Mouse (Mus musculus): ENCODE data around the gene Clic5. TPM values are rescaled to one million over a fixed set of nuclear protein-coding genes. Genes with fewer than 3 reads are reported as not detected.
A peak's percentile ranks its signal among the peaks of the same experiment; 100 is the strongest.
"Not testable (repeated sequence)": the region's sequence is repeated elsewhere in the genome, so short reads cannot be mapped to it uniquely, and the experiment has no call there.

Gene Clic5
- polyA plus RNA-seq, 1 experiment: 0.01 TPM

DNA sequence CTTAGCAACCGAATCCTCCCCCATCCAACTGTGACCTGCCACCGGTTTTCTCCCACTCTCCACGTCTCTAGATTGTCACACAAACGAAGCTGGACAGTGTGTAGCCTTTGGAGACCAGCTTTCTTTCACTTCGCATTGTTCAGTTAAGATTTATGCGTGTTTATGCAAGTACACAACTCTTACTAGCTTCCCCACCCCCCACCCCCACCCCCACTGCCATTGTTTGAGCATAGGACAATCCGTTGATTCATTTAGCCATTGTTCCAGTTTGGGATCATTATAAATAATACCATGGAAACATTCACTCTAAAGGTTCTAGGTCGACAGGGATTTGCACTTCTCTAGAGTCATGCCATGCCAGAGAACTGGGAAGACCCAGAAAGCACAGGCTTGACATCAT, 7.0 kb upstream of the Clic5 start:
- TF ChIP-seq CEBPB (IDR thresholded peaks at IDR 0.05; ENCODE audit: low read depth): no peak
- no peak for TF ChIP-seq MYOD1 (IDR thresholded peaks at IDR 0.05; ENCODE audit: control insufficient read depth, insufficient read length, low read depth)
- no peak for TF ChIP-seq MAX (IDR thresholded peaks at IDR 0.05)
- TF ChIP-seq MYOG (IDR thresholded peaks at IDR 0.05; ENCODE audit: control insufficient read depth, extremely low read depth, insufficient read length): no peak
- no peak for TF ChIP-seq CTCF (IDR thresholded peaks at IDR 0.05; ENCODE audit: control insufficient read depth, insufficient read depth, insufficient read length)
- TF ChIP-seq USF1 (IDR thresholded peaks at IDR 0.05; ENCODE audit: low read depth): no peak
- Histone ChIP-seq H3K36me3 (ENCODE audit: control insufficient read depth, insufficient read depth) (no peaks in the 10 kb centered on the region), H3K4me3 (ENCODE audit: insufficient read depth, poor library complexity, severe bottlenecking) (no peak overlapping the region), H3K79me2 (ENCODE audit: control insufficient read depth, insufficient read depth) (no peaks in the 10 kb centered on the region), H3K27me3 (ENCODE audit: control insufficient read depth, insufficient read depth, insufficient read length) (peaks cover 6% of the 10 kb centered on the region), H3K79me3 (ENCODE audit: low read depth) (no peaks in the 10 kb centered on the region), H3ac (ENCODE audit: control insufficient read depth, insufficient read length, low read depth) (no peak overlapping the region)

GRCm38 (mm10) chr17:44186871-44187270, 1.5 kb upstream of the Clic5 start:
- no peaks in the 10 kb centered on the region for H3K79me3 ChIP-seq (ENCODE audit: low read depth)
- no peak overlapping the region for H3ac ChIP-seq (ENCODE audit: control insufficient read depth, insufficient read length, low read depth)
- H3K27me3 ChIP-seq (ENCODE audit: control insufficient read depth, insufficient read depth, insufficient read length): peaks cover 13% of the 10 kb centered on the region
- no peaks in the 10 kb centered on the region for H3K79me2 ChIP-seq (ENCODE audit: control insufficient read depth, insufficient read depth)
- no peak overlapping the region for H3K4me3 ChIP-seq (ENCODE audit: insufficient read depth, poor library complexity, severe bottlenecking)
- H3K36me3 ChIP-seq (ENCODE audit: control insufficient read depth, insufficient read depth): no peaks in the 10 kb centered on the region
- no peak for TF ChIP-seq CEBPB (IDR thresholded peaks at IDR 0.05; ENCODE audit: low read depth)
- no peak for TF ChIP-seq USF1 (IDR thresholded peaks at IDR 0.05; ENCODE audit: low read depth)
- TF ChIP-seq MAX (IDR thresholded peaks at IDR 0.05): no peak
- TF ChIP-seq MYOD1 (IDR thresholded peaks at IDR 0.05; ENCODE audit: control insufficient read depth, insufficient read length, low read depth): no peak
- TF ChIP-seq CTCF (IDR thresholded peaks at IDR 0.05; ENCODE audit: control insufficient read depth, insufficient read depth, insufficient read length): no peak
- TF ChIP-seq FOSL1 (IDR thresholded peaks at IDR 0.05; ENCODE audit: insufficient read depth, low read length, poor library complexity, severe bottlenecking): no peak
- TF ChIP-seq MYOG (IDR thresholded peaks at IDR 0.05; ENCODE audit: control insufficient read depth, extremely low read depth, insufficient read length): no peak

DNA sequence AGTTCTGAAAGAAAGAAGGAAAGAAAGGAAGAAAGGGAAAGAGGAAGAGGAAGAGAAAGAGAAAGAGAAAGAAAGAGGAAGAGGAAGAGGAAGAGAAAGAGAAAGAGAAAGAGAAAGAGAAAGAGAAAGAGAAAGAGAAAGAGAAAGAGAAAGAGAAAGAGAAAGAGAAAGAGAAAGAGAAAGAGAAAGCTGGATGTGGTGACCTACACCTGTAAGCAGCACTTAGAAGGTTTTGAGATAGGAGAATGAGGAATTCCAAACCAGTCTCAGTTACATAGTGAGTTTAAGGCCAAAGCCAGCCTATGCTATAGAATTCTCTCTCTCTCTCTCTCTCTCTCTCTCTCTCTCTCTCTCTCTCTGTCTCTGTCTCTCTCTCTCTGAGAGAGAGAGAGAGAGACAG, 847 bp upstream of the Clic5 start:
- not testable (repeated sequence) for H3K36me3 ChIP-seq (ENCODE audit: control insufficient read depth, insufficient read depth); H3K4me3 ChIP-seq (ENCODE audit: insufficient read depth, poor library complexity, severe bottlenecking); H3K79me2 ChIP-seq (ENCODE audit: control insufficient read depth, insufficient read depth); H3K79me3 ChIP-seq (ENCODE audit: low read depth); H3ac ChIP-seq (ENCODE audit: control insufficient read depth, insufficient read length, low read depth)
- peaks cover 13% of the 10 kb centered on the region for H3K27me3 ChIP-seq (ENCODE audit: control insufficient read depth, insufficient read depth, insufficient read length)

- TF ChIP-seq CEBPB (IDR thresholded peaks at IDR 0.05; ENCODE audit: low read depth): no peak
- no peak for TF ChIP-seq MYOG (IDR thresholded peaks at IDR 0.05; ENCODE audit: control insufficient read depth, extremely low read depth, insufficient read length)
- no peak for TF ChIP-seq USF1 (IDR thresholded peaks at IDR 0.05; ENCODE audit: low read depth)
- no peak for TF ChIP-seq MAX (IDR thresholded peaks at IDR 0.05)
- no peak for TF ChIP-seq MYOD1 (IDR thresholded peaks at IDR 0.05; ENCODE audit: control insufficient read depth, insufficient read length, low read depth)
- no peak for TF ChIP-seq CTCF (IDR thresholded peaks at IDR 0.05; ENCODE audit: control insufficient read depth, insufficient read depth, insufficient read length)
- TF ChIP-seq FOSL1 (IDR thresholded peaks at IDR 0.05; ENCODE audit: insufficient read depth, low read length, poor library complexity, severe bottlenecking): no peak
- no peaks in the 10 kb centered on the region for H3K79me3 ChIP-seq (ENCODE audit: low read depth)
- peaks cover 13% of the 10 kb centered on the region for H3K27me3 ChIP-seq (ENCODE audit: control insufficient read depth, insufficient read depth, insufficient read length)
- H3ac ChIP-seq (ENCODE audit: control insufficient read depth, insufficient read length, low read depth): peak overlapping the region; percentile 69
- no peak overlapping the region for H3K4me3 ChIP-seq (ENCODE audit: insufficient read depth, poor library complexity, severe bottlenecking)
- no peaks in the 10 kb centered on the region for H3K36me3 ChIP-seq (ENCODE audit: control insufficient read depth, insufficient read depth)
- no peaks in the 10 kb centered on the region for H3K79me2 ChIP-seq (ENCODE audit: control insufficient read depth, insufficient read depth)
These were observed 373 bp downstream of the Clic5 start for GRCm38 (mm10) chr17:44188769-44189145.

DNA sequence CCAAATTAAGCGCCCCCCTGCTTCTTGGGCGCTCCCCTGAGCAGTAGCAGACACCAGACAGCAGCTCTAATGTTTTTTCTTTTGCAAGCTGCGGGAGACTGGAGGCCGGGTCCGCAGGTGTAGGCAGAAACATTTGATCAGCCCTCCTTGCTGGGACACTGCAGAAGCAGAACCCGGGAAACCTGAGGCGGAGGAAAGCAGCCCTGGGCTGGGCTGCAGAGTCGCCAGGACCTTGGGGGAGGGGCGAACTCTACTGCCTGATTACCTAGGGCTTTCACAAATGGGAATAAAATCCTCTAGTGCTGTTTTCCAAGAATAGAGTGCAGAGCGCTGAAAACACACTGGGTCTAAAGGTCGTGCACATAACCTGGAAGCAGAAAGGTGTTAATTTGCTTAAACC, 1.3 kb downstream of the Clic5 start:
- no peak for TF ChIP-seq CTCF (IDR thresholded peaks at IDR 0.05; ENCODE audit: control insufficient read depth, insufficient read depth, insufficient read length)
- no peak for TF ChIP-seq USF1 (IDR thresholded peaks at IDR 0.05; ENCODE audit: low read depth)
- no peak for TF ChIP-seq MYOG (IDR thresholded peaks at IDR 0.05; ENCODE audit: control insufficient read depth, extremely low read depth, insufficient read length)
- no peak for TF ChIP-seq MAX (IDR thresholded peaks at IDR 0.05)
- no peak for TF ChIP-seq MYOD1 (IDR thresholded peaks at IDR 0.05; ENCODE audit: control insufficient read depth, insufficient read length, low read depth)
- no peak for TF ChIP-seq CEBPB (IDR thresholded peaks at IDR 0.05; ENCODE audit: low read depth)
- TF ChIP-seq FOSL1 (IDR thresholded peaks at IDR 0.05; ENCODE audit: insufficient read depth, low read length, poor library complexity, severe bottlenecking): no peak
- Histone ChIP-seq H3K79me2 (ENCODE audit: control insufficient read depth, insufficient read depth) (no peaks in the 10 kb centered on the region), H3K79me3 (ENCODE audit: low read depth) (no peaks in the 10 kb centered on the region), H3K27me3 (ENCODE audit: control insufficient read depth, insufficient read depth, insufficient read length) (peaks cover 13% of the 10 kb centered on the region), H3ac (ENCODE audit: control insufficient read depth, insufficient read length, low read depth) (no peak overlapping the region), H3K36me3 (ENCODE audit: control insufficient read depth, insufficient read depth) (no peaks in the 10 kb centered on the region), H3K4me3 (ENCODE audit: insufficient read depth, poor library complexity, severe bottlenecking) (no peak overlapping the region)

DNA sequence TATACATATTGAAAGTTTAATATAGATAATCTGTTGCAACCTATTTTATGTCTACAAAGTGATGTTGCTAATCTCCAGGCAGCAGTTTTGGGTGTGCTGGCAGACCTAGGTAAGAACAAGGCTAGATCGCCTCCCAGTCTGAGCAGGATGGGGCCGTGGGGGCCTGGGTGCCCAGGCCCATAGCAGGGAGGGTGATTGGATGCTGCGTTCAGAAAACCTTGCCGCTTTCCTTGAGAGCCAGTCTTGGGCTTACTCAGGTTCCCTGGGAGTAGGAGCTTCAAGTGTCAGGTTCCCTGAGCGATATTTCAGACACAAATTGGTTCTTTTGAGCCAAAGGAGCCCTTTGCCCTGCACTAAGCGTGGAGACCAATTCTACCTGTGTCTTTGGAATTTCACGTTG, 1.9 kb downstream of the Clic5 start:
- no peak for TF ChIP-seq MYOG (IDR thresholded peaks at IDR 0.05; ENCODE audit: control insufficient read depth, extremely low read depth, insufficient read length)
- TF ChIP-seq USF1 (IDR thresholded peaks at IDR 0.05; ENCODE audit: low read depth): no peak
- no peak for TF ChIP-seq CTCF (IDR thresholded peaks at IDR 0.05; ENCODE audit: control insufficient read depth, insufficient read depth, insufficient read length)
- H3K79me2 ChIP-seq (ENCODE audit: control insufficient read depth, insufficient read depth): no peaks in the 10 kb centered on the region
- H3K4me3 ChIP-seq (ENCODE audit: insufficient read depth, poor library complexity, severe bottlenecking): no peak overlapping the region
- H3K27me3 ChIP-seq (ENCODE audit: control insufficient read depth, insufficient read depth, insufficient read length): peaks cover 13% of the 10 kb centered on the region
- H3K36me3 ChIP-seq (ENCODE audit: control insufficient read depth, insufficient read depth): no peaks in the 10 kb centered on the region
- no peaks in the 10 kb centered on the region for H3K79me3 ChIP-seq (ENCODE audit: low read depth)
- no peak overlapping the region for H3ac ChIP-seq (ENCODE audit: control insufficient read depth, insufficient read length, low read depth)

Data from C2C12 (cell line).